Mouse (Mus musculus): ENCODE results near the gene Itgad. TPM values are rescaled to one million over a fixed set of nuclear protein-coding genes. Genes with fewer than 3 reads are reported as not detected.
A peak's percentile ranks its signal among the peaks of the same experiment; 100 is the strongest.

Gene Itgad
- polyA plus RNA-seq, 1 experiment from 2014 or later: not detected

- Histone ChIP-seq H3K4me2 (replicated peaks; ENCODE audit: low read depth) (peak overlapping the region; percentile 81), H3K27ac (ENCODE audit: low read depth, low read length) (peak overlapping the region; percentile 99), H3K36me3 (ENCODE audit: control insufficient read depth, insufficient read depth) (peaks cover 32% of the 10 kb centered on the region), H3K4me1 (replicated peaks; ENCODE audit: control insufficient read depth, insufficient read depth, low read length) (no peaks in the 10 kb centered on the region), H3K9ac (ENCODE audit: low read depth, low read length) (peak overlapping the region; percentile 85), H3K27me3 (replicated peaks; ENCODE audit: control insufficient read depth, insufficient read depth, low read length) (no peaks in the 10 kb centered on the region), H3K9me3 (ENCODE audit: control insufficient read depth) (no peaks in the 10 kb centered on the region), H3K4me3 (ENCODE audit: low read depth, low read length) (peak overlapping the region; percentile 76)
- ATAC-seq: no peak
- WGBS: under 1% methylated on average over 25 of the region's 25 CpGs
- no peak for TF ChIP-seq CTCF (IDR thresholded peaks at IDR 0.05; ENCODE audit: low read depth)
Measured at GRCm38 (mm10) chr7:128237593-128237926, 83.4 kb downstream of the Itgad start.

DNA sequence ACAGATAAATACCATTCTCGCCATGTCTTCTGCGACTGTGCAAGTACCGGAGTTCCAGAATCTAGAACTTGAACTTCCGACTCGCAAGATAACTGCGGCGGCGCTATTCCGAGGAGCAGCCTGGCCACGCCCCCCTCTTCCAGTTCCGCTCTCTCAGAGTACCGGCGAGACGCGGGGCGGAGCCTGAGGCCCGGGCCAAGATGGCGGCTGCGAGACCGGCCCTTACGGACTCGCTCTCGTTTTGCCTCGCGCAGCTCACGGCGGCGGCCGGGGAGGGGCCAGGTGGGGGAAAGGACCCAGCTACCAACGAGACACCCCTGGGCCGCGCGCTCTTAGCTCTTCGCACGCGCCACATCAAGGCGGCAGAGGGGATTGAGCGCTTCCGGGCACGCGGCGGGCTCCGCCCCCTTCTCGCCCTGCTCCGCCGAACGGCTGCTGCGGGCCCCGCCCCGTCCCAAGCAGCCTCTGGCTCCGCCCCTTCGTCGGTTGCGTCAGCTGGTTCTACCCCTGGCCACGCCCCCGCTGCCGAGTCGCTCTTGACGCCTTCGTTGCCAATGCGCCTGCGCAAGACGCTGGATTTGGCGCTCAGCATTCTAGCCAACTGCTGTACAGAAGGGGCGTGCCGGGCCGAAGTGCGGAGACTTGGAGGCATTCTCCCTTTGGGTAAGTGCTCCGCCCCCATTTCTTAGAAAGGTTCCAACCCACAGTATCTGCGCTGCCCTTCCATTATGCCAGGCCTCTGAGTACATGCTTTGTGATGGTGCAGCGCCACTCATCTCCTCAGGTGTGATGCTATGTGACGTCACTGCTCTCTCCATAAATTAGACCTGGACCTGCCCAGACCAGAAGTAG, 84.0 kb downstream of the Itgad start, which contains the start of gene 9130023H24Rik:
9130023H24Rik (minus strand) TSS at position 105 of the 852 bp plus-strand sequence.
- no peaks in the 10 kb centered on the region for H3K4me1 ChIP-seq (replicated peaks; ENCODE audit: control insufficient read depth, insufficient read depth, low read length)
- peak within 1 kb of the TSS; percentile 85 for H3K9ac ChIP-seq (ENCODE audit: low read depth, low read length)
- no peaks in the 10 kb centered on the region for H3K9me3 ChIP-seq (ENCODE audit: control insufficient read depth)
- H3K4me2 ChIP-seq (replicated peaks; ENCODE audit: low read depth): peak within 1 kb of the TSS; percentile 81
- H3K4me3 ChIP-seq (ENCODE audit: low read depth, low read length): peak within 1 kb of the TSS; percentile 76
- WGBS: under 1% methylated on average over 70 of the region's 72 CpGs
- H3K36me3 ChIP-seq (ENCODE audit: control insufficient read depth, insufficient read depth): peaks cover 34% of the 10 kb centered on the region
- peak within 1 kb of the TSS; percentile 99 for H3K27ac ChIP-seq (ENCODE audit: low read depth, low read length)
- peak; percentile 90 for ATAC-seq
- H3K27me3 ChIP-seq (replicated peaks; ENCODE audit: control insufficient read depth, insufficient read depth, low read length): no peaks in the 10 kb centered on the region
- peak; percentile 60 for TF ChIP-seq CTCF (IDR thresholded peaks at IDR 0.05; ENCODE audit: low read depth)

DNA sequence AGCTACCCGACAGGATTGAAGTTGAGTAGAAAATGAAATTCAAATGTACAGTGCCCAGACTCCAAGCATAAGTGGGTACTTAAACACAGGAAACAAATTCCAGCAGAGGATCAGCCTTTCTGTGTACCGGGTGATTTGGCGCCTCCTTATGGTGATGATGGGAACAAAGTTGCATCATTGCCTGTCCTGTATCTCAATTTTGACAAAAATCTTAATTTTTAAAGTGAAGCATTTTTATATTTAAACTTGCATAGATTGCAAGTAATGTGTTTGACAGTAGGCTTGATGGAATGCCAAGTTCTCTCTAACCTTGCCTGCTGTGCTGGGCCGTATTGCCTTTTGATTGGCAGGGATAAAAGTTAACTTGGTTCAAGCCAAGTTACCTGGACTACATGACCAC, 84.8 kb downstream of the Itgad start:
- Histone ChIP-seq H3K9me3 (ENCODE audit: control insufficient read depth) (no peaks in the 10 kb centered on the region), H3K4me1 (replicated peaks; ENCODE audit: control insufficient read depth, insufficient read depth, low read length) (no peaks in the 10 kb centered on the region), H3K27me3 (replicated peaks; ENCODE audit: control insufficient read depth, insufficient read depth, low read length) (no peaks in the 10 kb centered on the region), H3K4me3 (ENCODE audit: low read depth, low read length) (peak overlapping the region; percentile 76), H3K36me3 (ENCODE audit: control insufficient read depth, insufficient read depth) (peaks cover 38% of the 10 kb centered on the region), H3K27ac (ENCODE audit: low read depth, low read length) (peak overlapping the region; percentile 99; the same call in 1 of the 2 replicates), H3K4me2 (replicated peaks; ENCODE audit: low read depth) (peak overlapping the region; percentile 81), H3K9ac (ENCODE audit: low read depth, low read length) (no peak overlapping the region)
- 18% methylated on average over 4 of the region's 4 CpGs for WGBS
- TF ChIP-seq CTCF (IDR thresholded peaks at IDR 0.05; ENCODE audit: low read depth): peak; percentile 79
- no peak for ATAC-seq

- Histone ChIP-seq H3K9ac (ENCODE audit: low read depth, low read length) (no peak overlapping the region), H3K4me1 (replicated peaks; ENCODE audit: control insufficient read depth, insufficient read depth, low read length) (no peaks in the 10 kb centered on the region), H3K27ac (ENCODE audit: low read depth, low read length) (no peak overlapping the region), H3K4me3 (ENCODE audit: low read depth, low read length) (no peak overlapping the region), H3K36me3 (ENCODE audit: control insufficient read depth, insufficient read depth) (peaks cover 48% of the 10 kb centered on the region), H3K4me2 (replicated peaks; ENCODE audit: low read depth) (no peak overlapping the region), H3K9me3 (ENCODE audit: control insufficient read depth) (no peaks in the 10 kb centered on the region), H3K27me3 (replicated peaks; ENCODE audit: control insufficient read depth, insufficient read depth, low read length) (no peaks in the 10 kb centered on the region)
- no peak for ATAC-seq
- no peak for TF ChIP-seq CTCF (IDR thresholded peaks at IDR 0.05; ENCODE audit: low read depth)
- 95% methylated on average over 27 of the region's 27 CpGs for WGBS
Measured at GRCm38 (mm10) chr7:128240131-128240784, 86.1 kb downstream of the Itgad start.

GRCm38 (mm10) chr7:128242331-128242730, 88.2 kb downstream of the Itgad start:
- no peak for ATAC-seq
- H3K27ac ChIP-seq (ENCODE audit: low read depth, low read length): no peak overlapping the region
- no peak overlapping the region for H3K4me2 ChIP-seq (replicated peaks; ENCODE audit: low read depth)
- WGBS: 93% methylated on average over 16 of the region's 16 CpGs
- peaks cover 48% of the 10 kb centered on the region for H3K36me3 ChIP-seq (ENCODE audit: control insufficient read depth, insufficient read depth)
- H3K27me3 ChIP-seq (replicated peaks; ENCODE audit: control insufficient read depth, insufficient read depth, low read length): no peaks in the 10 kb centered on the region
- no peaks in the 10 kb centered on the region for H3K9me3 ChIP-seq (ENCODE audit: control insufficient read depth)
- no peaks in the 10 kb centered on the region for H3K4me1 ChIP-seq (replicated peaks; ENCODE audit: control insufficient read depth, insufficient read depth, low read length)
- TF ChIP-seq CTCF (IDR thresholded peaks at IDR 0.05; ENCODE audit: low read depth): no peak
- H3K4me3 ChIP-seq (ENCODE audit: low read depth, low read length): no peak overlapping the region
- H3K9ac ChIP-seq (ENCODE audit: low read depth, low read length): no peak overlapping the region

DNA sequence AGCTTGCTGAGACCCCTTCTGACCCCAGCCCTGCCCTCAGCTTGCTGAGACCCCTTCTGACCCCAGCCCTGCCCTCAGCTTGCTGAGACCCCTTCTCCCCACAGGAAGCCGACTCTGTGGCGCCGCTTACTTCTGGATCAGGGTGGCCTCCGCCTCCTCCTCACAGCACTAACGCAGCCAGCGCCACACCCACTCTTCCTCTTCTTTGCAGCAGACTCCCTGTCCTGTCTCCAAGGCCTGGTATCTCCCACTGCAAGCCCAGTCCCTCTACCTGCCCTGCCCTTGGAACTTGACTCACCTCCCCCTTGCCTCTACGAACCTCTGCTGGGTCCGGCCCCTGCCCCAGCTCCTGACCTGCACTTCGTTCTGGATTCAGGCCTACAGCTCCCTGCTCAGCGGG, 89.7 kb downstream of the Itgad start:
- no peaks in the 10 kb centered on the region for H3K27me3 ChIP-seq (replicated peaks; ENCODE audit: control insufficient read depth, insufficient read depth, low read length)
- 74% methylated on average over 10 of the region's 10 CpGs for WGBS
- no peak overlapping the region for H3K4me2 ChIP-seq (replicated peaks; ENCODE audit: low read depth)
- no peak overlapping the region for H3K9ac ChIP-seq (ENCODE audit: low read depth, low read length)
- no peaks in the 10 kb centered on the region for H3K9me3 ChIP-seq (ENCODE audit: control insufficient read depth)
- no peak overlapping the region for H3K27ac ChIP-seq (ENCODE audit: low read depth, low read length)
- peaks cover 48% of the 10 kb centered on the region for H3K36me3 ChIP-seq (ENCODE audit: control insufficient read depth, insufficient read depth)
- H3K4me1 ChIP-seq (replicated peaks; ENCODE audit: control insufficient read depth, insufficient read depth, low read length): no peaks in the 10 kb centered on the region
- TF ChIP-seq CTCF (IDR thresholded peaks at IDR 0.05; ENCODE audit: low read depth): no peak
- H3K4me3 ChIP-seq (ENCODE audit: low read depth, low read length): no peak overlapping the region
- no peak for ATAC-seq

Data from intestine, postnatal 0 days (tissue).